Mouse (Mus musculus) thymus, adult 18-20 months (tissue): ENCODE data around the gene Akain1.
A peak's percentile ranks its signal among the peaks of the same experiment; 100 is the strongest.

Experiments used
- DNase-seq, 2 experiments: peaks; one replicate each; pipeline ENCODE4 v3.0.0; 2022; ENCODE audit warnings: mixed read lengths in 2 of 2

The Akain1 gene

DNA sequence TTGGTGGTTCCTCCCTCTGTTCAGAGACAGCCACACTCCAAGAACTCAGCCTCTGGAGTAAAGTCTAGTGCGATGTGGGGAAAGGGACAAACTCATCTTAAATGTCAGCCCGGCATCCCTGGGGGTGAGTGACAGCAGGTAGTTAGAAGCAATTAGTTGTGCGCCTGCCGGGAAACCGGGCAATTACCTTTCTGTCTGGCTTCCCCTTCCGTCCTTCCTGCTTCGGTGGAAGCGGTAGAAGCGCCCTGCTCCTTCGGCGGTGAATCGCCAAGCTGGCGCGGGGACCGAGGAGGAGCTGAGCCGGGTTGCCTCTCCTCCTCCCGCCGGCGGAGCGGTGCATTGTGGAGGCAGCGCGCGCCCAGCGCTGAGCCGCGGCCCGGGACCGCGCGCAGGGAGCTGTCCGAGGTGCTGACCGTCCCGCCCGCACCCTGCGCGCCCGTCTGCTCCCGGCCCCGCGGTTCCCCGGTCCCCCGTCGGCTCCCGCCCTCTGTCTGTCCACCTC is at the start of gene Akain1:
Akain1 (plus strand) TSS at position 337 of the 502 bp plus-strand sequence.
- peak; percentile 9 to 25 for DNase-seq

DNA sequence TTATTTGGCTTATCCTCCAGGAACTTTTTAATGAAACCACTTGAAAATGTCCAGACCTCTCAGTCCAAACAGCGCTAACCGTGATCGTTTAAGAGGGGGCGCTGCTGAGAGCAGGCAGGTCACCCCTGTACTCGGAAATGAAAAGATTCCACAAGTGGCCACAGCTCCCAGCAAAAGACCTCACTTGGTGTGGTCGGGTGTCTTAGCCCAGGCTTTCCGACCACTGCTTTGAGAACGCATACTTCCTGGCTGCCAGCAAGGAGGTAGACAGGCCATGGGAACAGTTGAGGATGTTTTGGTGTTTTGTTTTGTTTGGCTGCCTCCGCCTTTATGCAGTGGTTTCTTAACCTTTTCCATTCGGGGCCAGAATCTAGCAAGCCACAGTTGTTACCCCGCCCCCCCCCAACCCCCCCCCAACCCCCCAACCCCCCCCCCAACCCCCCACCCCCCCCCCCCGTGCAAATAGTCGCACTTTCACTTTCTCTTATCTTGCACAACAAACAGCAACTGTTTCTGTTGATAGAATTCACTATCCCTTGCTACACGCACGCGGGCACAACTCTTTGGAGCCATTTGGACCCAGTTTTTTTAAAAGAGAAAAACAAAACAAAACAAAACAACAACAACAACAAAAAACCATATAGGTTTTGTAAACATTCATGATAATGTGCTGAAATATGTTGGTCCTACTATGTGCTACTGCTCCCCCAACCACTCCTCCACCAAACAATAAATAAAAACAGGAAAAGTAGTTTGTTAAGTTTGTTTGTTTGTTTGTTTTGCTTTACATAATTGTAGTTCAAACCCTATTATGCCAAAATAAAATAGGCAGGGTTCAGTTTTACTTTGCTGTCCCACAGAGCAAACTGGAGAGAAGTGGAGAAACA is 42.7 kb upstream of the Akain1 start:
- DNase-seq, result peak in 1 of 2 experiments; percentile 17

DNA sequence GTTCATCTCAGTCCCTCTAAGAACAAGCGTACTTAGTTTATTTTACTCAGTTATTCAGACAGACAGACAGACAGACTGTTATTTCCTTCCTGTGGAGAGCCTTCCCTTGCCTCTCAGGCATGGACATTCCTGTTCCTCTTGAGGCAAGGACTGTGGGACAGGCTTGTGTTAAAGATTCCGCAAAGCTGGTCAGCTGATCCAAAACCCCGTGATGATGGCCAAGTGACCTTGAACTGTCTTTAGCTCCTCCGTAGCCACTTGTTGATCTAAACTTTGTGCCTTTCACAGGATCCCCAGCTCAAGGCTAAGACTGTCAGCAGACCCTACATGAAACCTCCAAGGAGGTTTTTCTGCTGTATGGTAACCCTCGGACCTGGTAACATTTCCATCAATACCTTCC is 42.0 kb upstream of the Akain1 start:
- DNase-seq, result no peak

DNA sequence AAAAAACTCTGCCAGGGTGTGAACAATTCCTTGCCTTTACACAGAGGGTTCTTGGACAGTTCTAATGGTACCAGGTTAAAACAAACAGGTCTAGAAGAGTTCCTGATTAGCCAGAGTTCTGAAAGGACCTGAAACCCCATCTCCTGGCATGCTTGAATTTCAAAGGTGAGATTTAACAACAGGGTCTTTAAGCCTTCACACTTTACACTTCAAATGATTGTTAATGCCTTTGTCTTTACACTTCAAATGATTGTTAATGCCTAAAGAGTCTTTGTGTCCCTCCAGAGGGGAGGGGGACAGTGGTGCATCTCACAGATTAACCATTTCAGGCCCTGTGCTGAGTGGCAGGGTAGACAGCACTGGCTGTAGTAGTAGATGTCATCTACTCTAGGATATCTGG is 41.0 kb upstream of the Akain1 start:
- DNase-seq, result no peak

DNA sequence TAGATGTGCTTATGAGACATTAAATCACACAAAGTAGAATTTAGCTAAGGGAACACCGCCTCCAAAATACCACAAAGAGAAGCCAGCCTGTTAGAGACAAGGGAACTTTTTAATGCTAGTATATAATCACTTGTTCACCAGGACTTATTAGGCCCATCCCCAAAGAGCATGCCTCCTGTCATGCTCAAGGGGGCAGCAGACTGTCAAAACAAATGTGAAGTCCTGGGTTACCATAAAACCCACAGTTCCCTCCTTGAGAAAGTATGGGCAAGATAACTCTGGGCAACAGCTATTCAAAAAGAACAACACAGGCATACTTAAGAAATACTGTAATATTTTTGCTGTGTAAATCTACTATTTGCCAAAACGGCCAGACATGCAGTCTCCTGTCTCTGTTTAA is 38.0 kb upstream of the Akain1 start:
- DNase-seq, result no peak

DNA sequence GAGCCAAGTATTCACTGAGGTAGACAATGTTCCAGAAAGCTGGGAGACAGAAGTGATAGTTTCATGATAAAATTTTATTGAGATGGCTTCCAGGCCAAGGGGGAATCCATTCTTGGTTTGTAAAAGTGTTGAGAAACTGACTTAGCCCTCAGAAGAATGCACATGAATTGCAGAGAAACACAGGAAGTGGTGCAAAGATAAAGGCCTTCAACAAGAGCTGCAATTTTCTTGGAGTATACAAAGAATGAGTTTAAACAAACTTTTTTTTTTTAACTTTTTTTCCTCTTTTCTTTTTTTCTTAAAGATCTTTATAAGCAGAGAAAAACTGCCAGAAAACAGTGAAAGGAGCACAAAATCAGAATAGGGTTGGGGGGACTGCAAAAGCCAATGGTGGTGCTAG is 23.0 kb upstream of the Akain1 start:
- DNase-seq, result no peak

DNA sequence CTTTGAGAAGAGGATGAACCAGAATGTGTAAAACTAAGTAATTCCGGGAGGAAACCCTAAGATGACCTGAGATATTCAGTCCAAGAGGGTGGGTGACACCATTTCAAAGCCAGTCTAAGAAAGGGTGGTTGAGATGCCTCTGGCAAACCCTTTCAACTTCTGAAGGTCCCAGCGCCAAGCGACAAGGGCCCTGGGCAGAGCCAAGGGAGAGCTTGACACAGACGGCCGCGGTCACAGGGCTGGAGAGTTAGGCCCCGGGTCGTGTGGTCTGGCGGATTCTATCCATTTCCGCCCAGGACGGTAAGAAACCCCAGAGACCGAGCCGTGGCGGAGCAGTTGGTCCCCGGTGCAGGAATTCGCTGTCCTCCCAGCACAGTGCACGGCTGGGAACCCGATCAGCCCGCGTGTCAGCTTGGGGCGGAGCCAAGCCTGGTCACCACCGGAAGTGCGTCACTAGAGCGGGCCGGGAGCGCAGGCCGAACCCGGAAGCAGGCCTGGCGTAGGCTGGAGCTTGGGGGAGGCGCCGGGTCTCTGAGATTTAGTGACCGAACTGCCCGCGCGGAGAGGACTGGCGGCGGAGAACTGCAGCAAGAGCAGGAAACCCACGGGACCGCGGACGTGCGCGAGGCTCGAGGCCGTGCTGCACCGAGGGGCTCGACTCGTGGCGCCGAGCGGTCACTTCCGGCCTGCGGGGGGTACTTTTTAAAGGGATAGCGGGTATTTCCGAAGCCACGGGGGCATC is 22.0 kb upstream of the Akain1 start:
- peak; percentile 86 to 87 for DNase-seq

DNA sequence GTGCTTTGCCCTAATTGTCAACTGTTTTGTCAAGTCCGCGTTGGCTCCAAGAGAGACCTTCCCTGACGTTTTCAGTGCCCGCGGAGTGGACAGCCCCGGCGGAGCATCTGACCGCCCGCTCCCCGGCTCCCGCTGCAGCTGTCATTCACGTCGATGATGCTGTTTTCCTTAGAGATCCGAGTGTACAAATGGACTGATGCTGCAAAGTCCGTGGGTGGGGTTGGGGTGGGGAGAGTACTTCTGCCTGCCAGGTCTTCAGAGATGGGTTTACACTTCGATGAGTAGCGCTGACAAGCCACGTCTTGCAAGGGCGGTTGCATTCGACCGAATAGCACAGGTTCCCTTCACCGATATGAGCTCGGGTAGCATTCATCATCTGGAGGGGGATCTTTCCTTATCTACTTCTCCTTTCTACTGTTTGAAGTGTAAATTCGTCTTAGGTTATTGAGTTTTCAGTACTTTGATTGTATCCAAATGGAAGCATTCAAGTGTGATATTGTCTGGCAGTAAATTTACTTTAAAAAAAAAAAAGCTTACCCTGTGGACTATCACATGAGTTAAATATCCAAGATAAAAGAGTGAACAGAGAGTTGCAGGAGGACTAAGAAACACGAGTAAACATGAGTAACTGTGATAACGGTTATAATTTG is 21.3 kb upstream of the Akain1 start:
- no peak for DNase-seq

DNA sequence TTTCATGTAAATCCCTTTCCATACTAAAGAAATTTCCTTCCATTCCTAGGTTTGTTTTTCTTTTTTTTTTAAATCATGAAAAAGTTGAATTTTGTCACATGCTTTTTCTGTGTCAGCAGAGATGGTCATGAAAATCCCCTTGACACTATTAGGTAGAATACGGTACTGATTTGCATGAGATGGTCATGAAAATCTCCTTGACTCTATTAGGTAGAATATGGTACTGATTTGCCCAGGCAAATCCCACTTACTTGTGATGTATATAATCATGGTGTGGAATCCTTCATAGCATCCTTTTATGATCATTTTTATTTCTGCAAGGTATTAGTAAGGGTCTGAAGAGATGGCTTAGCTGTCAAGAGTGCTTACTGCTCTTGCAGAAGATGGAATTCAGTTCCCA is 17.5 kb upstream of the Akain1 start:
- DNase-seq, result no peak

DNA sequence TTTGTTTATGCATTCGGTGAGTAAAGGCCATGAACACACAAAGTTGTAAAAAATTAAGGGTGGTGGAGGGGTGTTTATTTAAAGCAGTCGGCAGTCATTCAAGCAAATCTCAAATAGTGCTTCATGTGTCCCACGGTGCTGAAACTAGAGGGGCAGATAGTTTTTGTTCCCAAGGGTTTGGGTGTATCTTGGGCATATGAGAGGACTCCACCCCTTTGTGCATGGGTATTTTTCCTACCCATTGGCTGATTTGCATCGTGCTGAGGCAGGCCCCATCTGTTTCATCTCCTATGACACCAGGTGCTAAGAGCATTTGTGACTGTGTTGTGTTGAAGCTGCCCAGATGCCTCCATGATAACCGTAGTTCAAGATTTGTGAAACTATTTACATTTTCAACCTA is 1.3 kb upstream of the Akain1 start:
- no peak for DNase-seq

DNA sequence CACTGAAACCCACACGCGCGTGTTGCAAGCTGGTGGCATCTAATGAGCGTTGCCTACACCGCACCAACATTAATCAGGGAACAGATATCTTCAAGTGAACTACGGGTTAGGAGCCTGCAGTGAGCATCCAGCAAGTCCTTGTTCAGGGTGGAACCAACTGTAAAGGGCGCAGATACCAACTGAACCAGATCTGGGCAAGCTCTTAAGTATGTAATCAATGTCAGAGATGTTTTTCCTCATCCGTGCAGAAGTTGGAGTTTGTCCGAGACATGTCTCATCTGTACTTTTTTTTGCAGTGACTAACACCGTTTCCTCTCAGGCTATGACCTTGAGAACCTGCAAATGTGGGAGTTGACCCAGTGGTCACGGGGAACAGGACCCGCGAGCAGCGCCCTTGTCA is 640 bp upstream of the Akain1 start:
- DNase-seq, result no peak

DNA sequence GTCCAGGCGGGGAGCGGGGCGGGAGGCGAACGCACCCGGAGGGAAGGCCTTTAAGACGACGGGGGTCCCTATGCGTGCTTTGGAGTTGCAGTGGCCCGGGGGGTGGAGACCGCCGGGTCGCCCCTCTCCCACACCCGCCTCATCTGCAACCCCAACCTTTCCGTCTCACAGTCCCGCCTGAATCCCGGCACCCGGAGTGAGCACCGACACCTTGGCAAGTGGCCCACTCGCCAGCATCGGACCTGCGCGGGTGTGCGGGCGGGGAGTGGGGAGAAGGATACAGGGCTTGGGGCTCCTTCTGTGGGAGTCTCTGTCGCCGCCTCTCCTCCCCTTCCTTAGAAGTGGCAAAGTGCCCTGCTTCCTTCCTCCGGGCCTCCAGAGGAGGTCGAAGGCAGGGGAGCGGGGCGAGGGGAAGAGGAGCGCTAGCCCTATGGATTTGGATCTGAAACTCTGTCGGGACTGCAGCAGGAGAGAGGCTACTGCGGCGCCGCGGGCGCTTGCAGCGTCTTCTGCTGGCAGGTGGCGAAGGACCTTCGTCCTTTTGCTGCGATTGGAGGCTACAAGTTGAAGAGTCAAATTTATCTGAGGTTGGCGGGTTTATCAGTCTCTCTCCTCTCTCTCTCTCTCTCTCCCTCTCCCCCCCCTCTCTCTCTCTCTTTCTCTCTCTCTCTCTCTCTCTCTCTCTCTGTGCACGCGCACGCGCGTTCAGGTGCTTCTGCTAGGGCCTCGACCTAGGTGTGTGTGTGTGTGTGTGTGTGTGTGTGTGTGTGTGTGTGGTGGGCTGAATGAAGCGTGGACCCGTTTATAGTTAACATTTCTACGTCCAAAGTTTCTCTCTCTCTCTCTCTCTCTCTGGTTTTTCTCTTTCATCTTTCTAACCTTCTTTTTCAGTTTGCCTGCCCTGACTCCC is 700 bp downstream of the Akain1 start:
- peak in 1 of 2 experiments; percentile 5 for DNase-seq

DNA sequence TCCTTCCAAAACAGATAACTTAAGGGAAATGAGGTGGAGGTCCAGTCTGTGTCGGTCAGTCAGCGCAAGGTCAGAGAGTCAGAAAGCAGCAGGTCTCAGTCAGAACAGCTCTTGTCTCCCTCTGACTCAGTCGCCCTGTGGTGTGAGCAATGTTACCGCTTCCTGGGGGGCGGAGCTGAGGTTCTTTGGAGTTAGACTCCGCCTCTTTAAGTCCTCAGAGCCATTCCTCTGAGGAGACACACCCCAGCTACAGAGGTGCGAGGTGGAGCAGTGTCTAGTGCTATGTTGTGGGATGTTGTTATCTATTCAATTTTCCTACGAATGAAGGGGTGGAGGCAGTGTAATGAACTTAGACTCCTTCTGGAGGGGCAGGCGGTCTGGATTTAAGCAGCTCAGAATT is 1.9 kb downstream of the Akain1 start:
- no peak for DNase-seq

DNA sequence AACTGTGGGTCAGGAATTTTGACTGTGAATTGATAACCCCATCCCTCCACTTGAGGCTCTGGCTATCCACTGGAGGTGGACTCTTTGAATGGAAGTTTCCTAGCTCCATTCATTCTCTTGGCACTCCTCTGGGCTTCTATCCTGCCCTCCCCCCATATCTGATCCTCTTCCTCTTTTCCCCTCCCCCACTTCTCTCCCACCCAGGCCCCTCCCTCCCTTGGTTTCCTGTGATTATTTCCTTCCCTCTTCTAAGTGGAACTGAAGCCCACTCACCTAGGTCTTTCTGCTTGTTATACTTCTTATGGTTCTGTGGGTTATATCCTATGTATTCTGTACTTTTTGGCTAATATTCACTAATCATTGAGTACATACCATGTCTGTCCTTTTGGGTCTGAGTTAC is 9.6 kb downstream of the Akain1 start:
- DNase-seq, result no peak

DNA sequence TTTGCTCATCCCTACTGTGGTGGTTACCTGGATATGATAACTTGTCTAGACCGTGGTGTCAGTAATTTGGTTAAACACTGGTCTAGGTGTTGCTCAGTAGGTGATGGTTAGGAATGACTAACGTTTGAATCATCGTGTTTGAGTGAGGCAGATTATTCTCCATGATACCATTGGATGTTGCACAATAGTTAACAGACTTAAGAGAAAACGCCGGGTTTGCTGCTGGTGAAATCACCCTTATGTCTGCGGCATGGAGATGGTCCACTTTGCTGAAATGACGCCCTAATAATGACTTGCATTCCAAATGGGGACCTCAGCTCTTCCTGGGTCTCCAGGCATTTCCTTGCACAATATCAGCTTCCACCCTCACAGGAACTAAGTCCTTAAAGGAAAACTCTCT is 22.6 kb downstream of the Akain1 start:
- no peak for DNase-seq

DNA sequence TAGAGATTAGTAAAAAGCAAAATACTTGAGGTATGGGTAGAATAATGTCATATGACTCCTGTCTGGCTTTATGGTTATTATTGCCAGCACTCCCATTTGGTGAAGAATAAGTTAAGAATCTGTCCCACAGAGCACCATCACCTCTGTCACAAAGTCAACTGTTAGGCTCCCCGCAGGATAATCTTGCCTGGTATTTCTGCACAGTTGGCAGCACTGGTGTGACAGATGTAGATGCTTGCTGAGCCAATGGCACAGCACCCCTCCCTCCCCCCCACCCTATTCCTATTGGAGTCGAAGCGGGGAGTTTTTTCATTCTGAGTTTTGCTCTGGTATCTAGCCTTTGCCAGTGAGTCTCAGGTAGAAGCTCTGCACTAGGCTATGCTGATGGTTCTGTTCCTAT is 23.9 kb downstream of the Akain1 start:
- DNase-seq, result no peak

DNA sequence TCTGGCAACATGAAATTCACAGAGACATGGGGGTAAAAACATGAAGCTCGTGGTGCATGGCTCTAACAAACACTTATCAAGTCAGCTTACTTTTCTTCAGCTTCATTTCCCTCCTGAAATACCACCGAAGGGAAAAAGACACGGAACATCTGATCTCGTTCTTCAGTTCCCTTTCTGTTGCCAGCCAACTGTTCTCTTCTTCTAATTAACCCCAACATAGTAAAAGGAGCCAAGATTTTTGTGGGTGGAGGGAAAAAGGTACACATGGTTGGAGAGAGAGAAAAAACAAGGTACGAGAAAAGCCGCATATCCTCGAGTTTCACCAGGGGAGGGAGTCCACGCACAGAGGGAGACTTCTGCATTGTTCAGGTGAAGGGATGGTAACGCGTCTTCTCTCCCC is 32.0 kb downstream of the Akain1 start:
- no peak for DNase-seq

DNA sequence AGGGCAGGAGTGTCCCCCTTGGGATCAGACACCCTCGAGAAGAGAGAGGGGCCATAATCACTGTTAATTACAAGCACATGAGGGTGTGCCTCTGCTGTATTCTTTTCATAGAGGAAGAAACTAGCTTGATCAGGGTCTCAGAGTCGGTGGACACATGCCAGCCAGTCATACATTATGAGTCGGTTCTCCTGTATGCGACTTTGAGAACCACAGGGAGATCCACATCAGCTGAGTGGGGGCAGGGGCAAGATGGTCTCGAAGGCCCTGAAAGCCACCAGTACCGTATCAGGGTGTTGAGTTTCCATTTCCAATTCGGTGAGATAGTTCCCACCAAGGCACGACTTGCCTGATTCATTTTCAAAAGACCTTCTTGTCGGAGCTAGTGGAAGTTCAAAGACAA is 33.3 kb downstream of the Akain1 start:
- no peak for DNase-seq

DNA sequence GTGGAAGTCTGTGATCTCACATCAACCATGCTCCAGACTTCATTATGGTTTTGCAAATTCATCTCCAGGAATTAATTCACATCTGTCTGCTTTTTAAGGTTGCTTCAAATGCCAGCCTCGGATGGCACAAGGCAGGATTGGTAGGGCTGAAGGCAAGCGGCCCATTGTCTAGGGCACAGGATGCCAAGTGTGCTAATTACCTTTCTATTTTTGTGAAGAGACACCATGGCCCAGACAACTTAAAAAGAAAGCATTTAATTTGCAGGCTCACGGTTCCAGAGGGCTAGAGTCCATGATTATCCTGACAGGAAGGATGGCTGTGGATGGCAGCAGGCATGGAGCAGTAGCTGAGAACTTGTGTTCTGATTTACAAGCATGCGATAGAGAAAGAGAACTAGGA is 35.0 kb downstream of the Akain1 start:
- DNase-seq, result no peak

DNA sequence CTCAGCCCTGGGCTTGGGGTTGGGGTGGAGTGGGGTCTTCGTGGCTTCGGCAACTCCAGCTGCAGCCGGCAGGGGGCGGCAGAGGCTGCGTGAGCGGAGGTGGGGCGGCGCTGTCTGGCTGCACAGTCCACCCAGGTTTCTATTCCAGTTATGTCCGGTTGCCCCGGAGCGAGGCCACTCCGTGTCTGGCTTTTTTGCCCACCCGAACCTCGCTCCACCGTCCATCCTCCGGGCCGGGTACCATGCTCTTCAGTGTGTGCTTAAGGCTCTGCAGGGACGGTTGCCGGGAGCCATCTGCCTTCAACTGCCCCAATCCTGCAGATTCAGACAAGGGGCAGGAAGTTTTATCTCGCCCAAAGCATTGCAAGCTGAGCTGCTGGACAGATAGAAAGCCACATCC is 36.3 kb downstream of the Akain1 start:
- peak; percentile 4 to 5 for DNase-seq

DNA sequence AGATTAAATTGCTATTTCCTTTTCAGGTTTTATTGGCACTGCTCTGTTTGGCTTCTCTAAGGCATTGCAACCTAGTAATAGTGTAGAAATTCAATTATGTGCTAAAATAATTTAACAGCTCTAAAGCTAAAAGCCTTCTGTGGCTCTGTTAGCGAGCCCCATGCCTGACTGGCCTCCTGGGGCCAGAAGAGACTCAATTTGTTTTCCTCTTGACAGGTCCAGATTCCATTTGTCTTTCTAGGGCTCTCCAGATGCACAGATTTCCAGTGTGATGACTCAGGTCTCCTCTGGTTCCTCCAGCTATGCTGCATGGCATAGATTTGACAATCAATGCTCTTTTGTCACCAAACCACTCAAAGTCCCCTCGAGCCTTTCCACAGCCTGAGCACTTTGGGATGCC is 38.4 kb downstream of the Akain1 start:
- no peak for DNase-seq

DNA sequence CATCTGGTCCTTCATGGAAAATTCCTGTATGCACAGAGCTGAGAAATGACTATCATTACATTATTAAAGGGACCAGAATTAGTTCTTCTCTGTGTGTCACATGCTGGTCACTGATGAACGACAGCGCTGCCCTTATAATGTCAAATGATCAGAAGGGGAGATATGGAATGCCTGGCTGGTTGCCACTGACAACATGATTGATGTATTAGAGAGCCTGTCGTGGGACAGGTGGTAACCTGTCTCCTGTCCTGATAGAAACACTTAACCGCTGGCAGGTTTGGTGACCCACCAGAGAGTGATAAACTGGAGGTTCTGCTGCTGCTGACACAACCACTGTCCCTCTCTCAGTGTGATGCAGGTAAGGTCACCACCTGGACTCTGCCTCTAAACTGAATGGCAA is 40.1 kb downstream of the Akain1 start:
- no peak for DNase-seq
